Mouse (Mus musculus) ovary, postnatal 10 days (tissue): ENCODE data around the gene Mon1a.

Experiments
- DNase-seq: peaks from one replicate; pipeline ENCODE4 v3.0.0; 2022; ENCODE audit warnings: low spot score

Gene Mon1a

GRCm38 (mm10) chr9:107949922-107950235 is 61.9 kb downstream of the Mon1a start, which contains the start of gene Traip:
TSS of gene Traip (plus strand) at chr9:107950136.
- DNase-seq: no peak

- DNase-seq: peak; percentile 67
Observed at GRCm38 (mm10) chr9:107950460-107951355, 62.8 kb downstream of the Mon1a start.
